Mouse (Mus musculus) embryonic facial prominence, embryonic 12.5 days (tissue): Measurements from ENCODE around the gene Dscam. TPM values are rescaled to one million over a fixed set of nuclear protein-coding genes. Genes with fewer than 3 reads are reported as not detected.

Experiments used
- ATAC-seq: fragments of 200-750 bp; cut with Nextera tagmentation; 2 replicates; pipeline ENCODE4 v1.8.0; 2017; ENCODE audit not compliant: insufficient number of reproducible peaks, insufficient read depth, low FRiP score, low TSS enrichment
- H3K27ac ChIP-seq: fragments of 300-500 bp; sonication (generic); 2 replicates; pipeline ENCODE4 v1.5.1; 2016; ENCODE audit warnings: mild to moderate bottlenecking
- H3K27me3 ChIP-seq: fragments of 300-500 bp; sonication (generic); 2 replicates; pipeline ENCODE4 v1.6.1; 2016; ENCODE audit warnings: mild to moderate bottlenecking, moderate library complexity
- H3K36me3 ChIP-seq: fragments of 300-500 bp; sonication (generic); 2 replicates; pipeline ENCODE4 v1.6.1; 2016; ENCODE audit warnings: mild to moderate bottlenecking
- H3K4me1 ChIP-seq: fragments of 300-500 bp; sonication (generic); 2 replicates; pipeline ENCODE4 v1.6.1; 2016
- H3K4me2 ChIP-seq: fragments of 300-500 bp; sonication (generic); replicated peaks from 2 replicates; pipeline ENCODE4 v1.6.1; 2016; ENCODE audit warnings: mild to moderate bottlenecking, moderate library complexity
- H3K4me3 ChIP-seq: fragments of 300-500 bp; sonication (generic); 2 replicates; pipeline ENCODE4 v1.5.1; 2016; ENCODE audit warnings: mild to moderate bottlenecking
- H3K9ac ChIP-seq: fragments of 300-500 bp; sonication (generic); 2 replicates; pipeline ENCODE4 v1.6.1; 2016; ENCODE audit warnings: mild to moderate bottlenecking, moderate library complexity
- H3K9me3 ChIP-seq: fragments of 300-500 bp; sonication (generic); 2 replicates; pipeline ENCODE4 v1.6.1; 2016; ENCODE audit warnings: mild to moderate bottlenecking, moderate library complexity
- WGBS: fragments of 180-500 bp; shearing (Covaris S2); methylation state at CpG from one replicate; pipeline ENCODE4 v1.1.7; 2016; 5-methylcytosine and 5-hydroxymethylcytosine counted together
- polyA plus RNA-seq: library from polyadenylated mRNA; unstranded; fragments of >200 nt; fragmentation: Nextera tagmentation; extraction: Ambion mirVana; gene quantifications from 2 replicates; pipeline ENCODE4 v1.2.1, GENCODE M21; 2016

Dscam gene
- polyA plus RNA-seq, 1 experiment from 2014 or later = 0.42 TPM

DNA sequence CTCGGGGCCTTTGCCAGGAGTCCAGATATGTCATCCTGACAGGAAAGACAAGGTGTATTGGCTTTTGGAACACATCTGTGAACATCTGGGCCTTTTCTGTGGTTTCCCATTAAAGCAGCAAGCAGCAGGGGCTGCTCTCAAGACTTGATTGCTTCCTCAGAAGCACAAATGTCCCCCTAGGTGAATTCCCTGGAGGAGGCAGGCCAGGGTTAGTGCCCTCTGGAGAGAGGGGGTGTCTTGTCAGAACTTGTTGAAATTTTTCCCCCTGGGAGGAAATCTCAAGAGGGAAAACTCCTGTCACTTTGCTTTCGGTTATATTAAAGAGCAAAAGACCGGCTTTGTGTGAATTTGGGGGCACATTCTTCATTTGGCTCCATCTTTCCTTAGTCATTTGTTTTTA lies 1.9 kb downstream of the Dscam start:
- H3K4me2 ChIP-seq = no peak overlapping the region
- no peak for ATAC-seq
- H3K9ac ChIP-seq = no peak overlapping the region
- H3K27me3 ChIP-seq = peaks cover 73% of the 10 kb centered on the region
- no peaks in the 10 kb centered on the region for H3K36me3 ChIP-seq
- peaks cover 8% of the 10 kb centered on the region for H3K4me1 ChIP-seq
- H3K27ac ChIP-seq = no peak overlapping the region
- no peaks in the 10 kb centered on the region for H3K9me3 ChIP-seq
- H3K4me3 ChIP-seq = no peak overlapping the region
- WGBS = 43% methylated on average over 3 of the region's 3 CpGs

DNA sequence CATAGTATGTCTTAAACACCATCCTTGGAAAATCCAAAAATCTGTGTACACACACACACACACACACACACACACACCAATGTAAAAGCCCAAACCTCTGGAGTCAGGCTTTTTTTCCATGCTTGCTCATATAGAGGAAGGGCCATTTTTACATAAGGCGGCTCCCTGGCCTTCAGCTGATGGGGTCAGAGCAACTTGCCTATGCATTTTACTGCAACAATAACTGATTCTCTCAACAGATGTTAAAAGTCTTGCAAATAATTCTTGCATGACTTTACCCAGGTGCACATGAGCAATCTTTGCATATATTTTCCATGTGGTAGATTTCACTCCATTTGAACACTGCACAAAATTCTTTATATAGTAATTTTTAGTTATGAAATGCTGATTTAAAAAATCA lies 2.5 kb downstream of the Dscam start:
- no peaks in the 10 kb centered on the region for H3K9me3 ChIP-seq
- no peak overlapping the region for H3K9ac ChIP-seq
- no peak for ATAC-seq
- 80% methylated on average over 1 of the region's 1 CpGs for WGBS
- H3K4me3 ChIP-seq = no peak overlapping the region
- H3K4me2 ChIP-seq = no peak overlapping the region
- no peaks in the 10 kb centered on the region for H3K36me3 ChIP-seq
- peaks cover 67% of the 10 kb centered on the region for H3K27me3 ChIP-seq
- peaks cover 8% of the 10 kb centered on the region for H3K4me1 ChIP-seq
- H3K27ac ChIP-seq = no peak overlapping the region

DNA sequence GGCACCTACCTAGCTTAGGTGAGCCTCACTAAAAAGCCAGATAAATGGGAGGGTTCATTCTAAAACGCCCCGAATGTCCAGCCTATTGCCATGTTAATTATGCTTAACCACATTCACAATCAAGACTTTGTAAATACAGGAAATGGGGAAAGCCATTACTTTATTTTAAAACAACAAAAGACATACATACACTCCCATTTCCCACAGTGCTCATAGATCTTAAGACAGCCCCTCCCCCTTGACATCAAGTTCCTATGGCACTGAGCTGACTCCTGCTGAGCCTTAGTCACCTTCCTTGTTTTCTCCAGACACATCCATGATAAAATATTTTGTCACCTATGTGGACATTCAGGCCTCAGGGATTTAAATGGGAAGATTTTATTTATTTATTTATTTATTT lies 4.4 kb downstream of the Dscam start:
- no peak overlapping the region; the same call in 1 of the 2 replicates for H3K4me2 ChIP-seq

DNA sequence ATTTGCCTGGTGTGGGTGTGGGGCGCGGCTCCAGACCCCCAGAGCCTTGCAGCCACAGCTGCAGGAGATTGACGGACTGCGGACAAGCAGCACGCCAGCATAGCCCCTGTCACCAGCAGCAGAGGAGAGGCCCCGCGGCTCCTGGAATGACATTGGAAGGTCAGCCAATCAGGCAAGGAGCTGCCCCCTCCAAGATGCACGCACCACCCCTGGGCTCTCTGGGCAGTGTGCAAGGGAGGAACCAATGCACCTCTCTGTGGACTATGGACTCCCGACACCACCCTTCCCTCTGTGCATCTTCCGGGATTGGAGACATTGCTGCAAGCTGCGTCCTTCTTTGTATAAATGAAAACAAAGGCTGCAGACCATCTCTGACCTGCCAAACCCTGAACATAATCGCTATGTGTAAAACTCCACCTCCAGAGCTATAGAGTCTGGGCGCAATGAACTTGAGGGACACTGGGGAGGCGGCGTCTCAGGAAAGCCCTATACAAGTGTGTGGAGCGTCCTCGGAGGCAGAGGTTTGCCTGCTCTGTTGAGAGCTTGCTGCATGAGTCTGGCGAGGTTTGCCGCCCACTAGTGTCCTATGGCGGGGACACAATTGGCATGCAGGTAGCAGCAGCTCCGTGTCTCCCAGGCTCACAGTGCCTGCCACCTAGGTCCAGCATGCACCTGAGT lies 5.0 kb downstream of the Dscam start:
- peaks cover 8% of the 10 kb centered on the region for H3K4me1 ChIP-seq
- H3K4me2 ChIP-seq = peak overlapping the region; percentile 68
- WGBS = 4% methylated on average over 21 of the region's 21 CpGs
- H3K27ac ChIP-seq = no peak overlapping the region
- H3K4me3 ChIP-seq = peak overlapping the region; percentile 32
- H3K36me3 ChIP-seq = no peaks in the 10 kb centered on the region
- no peak overlapping the region for H3K9ac ChIP-seq
- H3K27me3 ChIP-seq = peaks cover 46% of the 10 kb centered on the region
- ATAC-seq = peak; percentile 73; the same call in 1 of the 2 replicates
- H3K9me3 ChIP-seq = no peaks in the 10 kb centered on the region

More for the DNA sequence above, 4.4 kb downstream of the Dscam start:
- Histone ChIP-seq H3K27me3 (peaks cover 52% of the 10 kb centered on the region), H3K36me3 (no peaks in the 10 kb centered on the region), H3K27ac (no peak overlapping the region), H3K9ac (no peak overlapping the region), H3K4me3 (no peak overlapping the region), H3K9me3 (no peaks in the 10 kb centered on the region), H3K4me1 (peaks cover 8% of the 10 kb centered on the region)
- WGBS = 32% methylated on average over 2 of the region's 2 CpGs
- no peak for ATAC-seq

DNA sequence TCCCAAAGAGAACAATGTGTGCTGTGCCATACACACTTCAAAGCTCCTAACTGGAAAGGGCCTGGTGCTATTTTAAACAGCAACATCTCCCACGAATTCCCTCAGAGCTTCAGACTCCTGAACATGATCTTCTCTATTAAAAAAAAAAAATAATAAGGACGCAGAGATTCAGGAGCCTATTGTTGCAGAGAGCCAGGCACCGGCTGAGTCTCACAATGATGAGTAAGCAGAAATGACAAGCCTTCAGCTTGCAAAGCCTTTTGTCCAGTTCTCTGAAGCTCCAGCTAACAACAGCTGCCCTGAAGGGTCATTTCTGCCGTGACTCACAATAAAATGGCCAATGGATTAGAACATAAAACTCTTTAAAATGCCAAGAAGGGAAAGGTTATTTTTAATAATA lies 12.3 kb downstream of the Dscam start:
- Histone ChIP-seq H3K27ac (no peak overlapping the region), H3K9me3 (no peaks in the 10 kb centered on the region), H3K9ac (no peak overlapping the region), H3K27me3 (no peaks in the 10 kb centered on the region), H3K4me1 (no peaks in the 10 kb centered on the region), H3K4me3 (no peak overlapping the region), H3K4me2 (no peak overlapping the region), H3K36me3 (no peaks in the 10 kb centered on the region)
- ATAC-seq = no peak
- 68% methylated on average over 4 of the region's 4 CpGs for WGBS

DNA sequence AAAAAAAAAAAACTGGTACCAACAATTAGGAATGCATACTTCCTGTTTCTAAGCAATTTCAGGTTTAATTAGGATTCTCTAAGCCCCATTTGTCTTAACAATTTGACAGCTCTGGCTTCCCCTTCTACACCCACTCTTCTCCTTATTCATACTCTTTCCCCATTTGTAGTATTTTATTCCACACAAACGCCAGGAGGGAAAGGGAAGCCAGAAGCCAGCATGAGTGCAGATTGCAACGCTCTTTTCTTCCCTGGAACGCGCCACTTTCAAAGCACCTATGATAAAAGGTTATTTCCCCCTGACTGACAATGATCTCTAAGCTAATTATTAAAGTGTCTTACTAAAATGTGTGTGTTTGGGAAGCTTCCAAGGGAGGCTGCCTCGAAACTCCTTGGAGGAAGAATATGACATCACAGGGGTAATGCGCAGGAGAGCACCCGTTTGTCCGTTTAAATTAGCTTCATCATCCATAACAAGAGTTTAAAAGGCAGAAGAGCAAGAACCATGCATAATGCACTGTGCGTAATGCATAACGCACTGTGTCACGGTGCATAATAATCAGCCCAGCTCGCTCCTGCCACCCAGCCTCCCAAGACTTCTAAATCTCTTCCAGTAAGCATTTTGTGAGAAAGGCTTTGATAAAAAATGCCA lies 25.9 kb downstream of the Dscam start:
- no peaks in the 10 kb centered on the region for H3K27me3 ChIP-seq
- no peaks in the 10 kb centered on the region for H3K4me1 ChIP-seq
- no peaks in the 10 kb centered on the region for H3K36me3 ChIP-seq
- 59% methylated on average over 12 of the region's 12 CpGs for WGBS
- H3K4me2 ChIP-seq = no peak overlapping the region
- H3K9ac ChIP-seq = no peak overlapping the region
- no peak for ATAC-seq
- H3K4me3 ChIP-seq = no peak overlapping the region
- H3K9me3 ChIP-seq = no peaks in the 10 kb centered on the region
- no peak overlapping the region for H3K27ac ChIP-seq

DNA sequence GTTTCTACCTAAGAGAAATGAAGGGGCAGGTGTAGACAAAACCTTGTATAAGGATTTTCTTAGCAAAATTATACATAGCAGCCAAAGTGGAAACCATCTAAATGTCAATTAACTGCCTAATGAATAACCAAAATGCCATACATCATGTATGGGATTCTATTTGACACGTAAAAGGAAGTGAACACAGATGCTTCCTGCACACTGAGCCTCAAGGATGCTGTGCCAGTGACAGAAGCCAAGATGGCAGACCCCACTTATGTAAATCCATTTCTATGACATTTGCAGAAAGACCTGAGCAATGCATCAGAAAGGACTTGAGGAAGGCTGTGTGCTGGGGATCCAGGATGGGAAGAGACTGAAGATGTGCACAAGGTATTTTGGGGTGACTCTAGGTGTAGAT lies 28.6 kb downstream of the Dscam start:
- Histone ChIP-seq H3K27ac (no peak overlapping the region), H3K9ac (no peak overlapping the region), H3K4me1 (no peaks in the 10 kb centered on the region), H3K4me2 (no peak overlapping the region), H3K27me3 (no peaks in the 10 kb centered on the region), H3K4me3 (no peak overlapping the region), H3K9me3 (no peaks in the 10 kb centered on the region), H3K36me3 (no peaks in the 10 kb centered on the region)
- no peak for ATAC-seq
- 81% methylated on average over 1 of the region's 1 CpGs for whole genome bisulfite sequencing

DNA sequence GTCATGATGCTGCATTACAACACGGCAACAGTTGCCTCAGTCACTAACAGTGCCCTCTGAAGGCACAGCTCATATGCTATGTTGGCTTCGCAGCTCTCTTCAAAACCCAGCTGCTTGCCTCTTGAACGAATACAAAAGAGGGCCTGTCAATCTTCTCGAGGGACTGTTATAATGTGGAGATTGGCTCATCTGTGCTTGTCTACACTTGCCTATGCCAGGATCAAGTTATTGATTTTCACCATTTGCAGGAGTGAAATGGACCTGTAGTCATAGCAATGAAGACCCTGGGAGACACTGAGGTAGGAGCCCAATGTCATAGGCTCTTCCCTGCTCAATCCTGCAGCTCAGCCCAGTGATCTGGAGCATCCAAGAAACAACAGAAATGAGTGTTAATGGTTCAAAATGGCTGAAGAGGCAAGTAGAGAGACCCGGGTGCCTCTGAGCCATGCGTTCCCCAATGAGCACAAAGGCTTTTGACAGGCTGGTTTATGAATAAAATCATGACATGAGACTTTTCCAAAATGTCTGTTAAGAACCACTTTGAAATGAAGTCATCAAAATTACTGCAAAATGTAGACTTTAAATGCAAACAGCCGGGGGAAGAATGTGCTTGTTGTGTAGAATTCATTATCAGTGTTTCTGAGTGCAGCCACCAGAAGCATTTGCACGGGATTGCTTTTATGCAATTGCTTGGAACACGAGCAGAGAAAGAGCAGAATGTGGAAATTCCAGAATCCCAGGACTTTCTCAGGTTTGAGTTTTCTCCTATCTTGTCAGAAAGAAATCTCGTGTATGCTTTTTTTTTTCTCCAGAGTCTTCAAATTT lies 35.3 kb downstream of the Dscam start:
- Histone ChIP-seq H3K9ac (no peak overlapping the region), H3K4me1 (no peaks in the 10 kb centered on the region), H3K27ac (no peak overlapping the region), H3K9me3 (no peaks in the 10 kb centered on the region), H3K4me2 (no peak overlapping the region), H3K4me3 (no peak overlapping the region), H3K27me3 (no peaks in the 10 kb centered on the region), H3K36me3 (no peaks in the 10 kb centered on the region)
- WGBS = 83% methylated on average over 10 of the region's 10 CpGs
- ATAC-seq = no peak

DNA sequence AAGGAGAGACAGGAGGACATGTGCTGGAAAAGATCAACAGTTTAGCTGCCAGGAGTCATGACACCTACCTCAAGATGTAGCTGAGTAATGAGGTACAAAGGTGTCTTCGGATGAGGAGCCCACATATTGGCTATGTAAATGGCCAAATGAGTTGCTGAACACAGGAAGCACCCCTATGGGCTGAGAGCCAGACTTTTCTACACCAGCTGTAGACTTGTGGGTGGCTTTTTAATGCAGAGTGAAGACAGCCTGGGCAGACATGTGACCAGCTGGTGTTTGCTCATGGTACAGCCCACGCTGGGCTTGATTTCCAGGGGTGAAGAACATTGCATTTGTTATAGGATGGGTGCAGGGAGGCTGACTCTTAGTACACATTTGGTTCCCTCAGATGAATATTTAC lies 43.3 kb downstream of the Dscam start:
- H3K4me1 ChIP-seq = no peaks in the 10 kb centered on the region
- no peak overlapping the region for H3K4me3 ChIP-seq
- no peaks in the 10 kb centered on the region for H3K27me3 ChIP-seq
- no peaks in the 10 kb centered on the region for H3K36me3 ChIP-seq
- no peak overlapping the region for H3K27ac ChIP-seq
- ATAC-seq = no peak
- 71% methylated on average over 2 of the region's 2 CpGs for whole genome bisulfite sequencing
- H3K4me2 ChIP-seq = no peak overlapping the region
- no peak overlapping the region for H3K9ac ChIP-seq
- no peaks in the 10 kb centered on the region for H3K9me3 ChIP-seq

DNA sequence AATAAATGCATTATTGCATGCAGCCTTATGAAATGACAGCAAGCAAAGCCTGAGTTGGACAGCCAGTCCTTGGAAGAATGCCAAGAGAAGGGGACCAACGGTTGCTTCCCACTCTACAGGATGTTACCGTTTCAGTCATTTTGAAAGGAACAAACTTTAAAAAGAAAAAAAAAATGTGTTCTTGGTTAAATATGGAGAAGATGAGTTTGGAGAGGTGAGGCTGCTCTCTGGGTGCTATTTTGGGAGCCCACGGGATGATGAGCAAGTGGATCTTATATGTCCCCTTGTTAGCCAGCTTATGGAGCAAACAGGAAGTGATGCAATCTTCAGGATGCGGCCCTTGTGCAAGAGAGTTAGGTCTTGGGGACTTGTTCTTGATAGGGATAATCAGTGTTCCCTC lies 60.5 kb downstream of the Dscam start:
- 83% methylated on average over 4 of the region's 4 CpGs for WGBS

DNA sequence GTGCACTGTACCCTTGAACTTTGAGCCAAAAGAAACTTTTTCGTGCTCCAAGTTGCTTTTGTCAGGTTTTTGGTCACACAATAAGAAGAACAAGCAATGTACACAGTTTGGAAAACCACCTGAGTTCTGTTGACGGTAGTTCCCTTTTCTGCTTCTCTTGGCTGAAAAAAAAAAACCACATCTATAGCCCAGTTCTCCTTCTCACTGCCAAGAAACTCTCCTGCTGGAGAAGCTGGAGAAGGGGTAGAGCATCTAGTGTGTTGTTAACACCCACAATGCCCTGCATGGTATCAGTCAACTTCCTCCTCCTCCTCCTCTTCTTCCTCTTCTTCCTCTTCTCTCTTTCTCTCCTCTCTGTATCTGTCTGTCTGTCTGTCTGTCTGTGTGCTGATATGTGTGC lies 65.3 kb downstream of the Dscam start:
- no peaks in the 10 kb centered on the region for H3K9me3 ChIP-seq
- 75% methylated on average over 2 of the region's 2 CpGs for WGBS
- H3K9ac ChIP-seq = no peak overlapping the region
- no peak overlapping the region for H3K27ac ChIP-seq
- no peak overlapping the region for H3K4me2 ChIP-seq
- no peaks in the 10 kb centered on the region for H3K4me1 ChIP-seq
- H3K4me3 ChIP-seq = no peak overlapping the region
- H3K27me3 ChIP-seq = no peaks in the 10 kb centered on the region
- H3K36me3 ChIP-seq = no peaks in the 10 kb centered on the region
- no peak for ATAC-seq

More for the DNA sequence above, 60.5 kb downstream of the Dscam start:
- H3K9me3 ChIP-seq = no peaks in the 10 kb centered on the region
- H3K4me2 ChIP-seq = no peak overlapping the region
- no peak overlapping the region for H3K9ac ChIP-seq
- no peaks in the 10 kb centered on the region for H3K4me1 ChIP-seq
- no peaks in the 10 kb centered on the region for H3K36me3 ChIP-seq
- H3K4me3 ChIP-seq = no peak overlapping the region
- no peak for ATAC-seq
- no peaks in the 10 kb centered on the region for H3K27me3 ChIP-seq
- no peak overlapping the region for H3K27ac ChIP-seq

DNA sequence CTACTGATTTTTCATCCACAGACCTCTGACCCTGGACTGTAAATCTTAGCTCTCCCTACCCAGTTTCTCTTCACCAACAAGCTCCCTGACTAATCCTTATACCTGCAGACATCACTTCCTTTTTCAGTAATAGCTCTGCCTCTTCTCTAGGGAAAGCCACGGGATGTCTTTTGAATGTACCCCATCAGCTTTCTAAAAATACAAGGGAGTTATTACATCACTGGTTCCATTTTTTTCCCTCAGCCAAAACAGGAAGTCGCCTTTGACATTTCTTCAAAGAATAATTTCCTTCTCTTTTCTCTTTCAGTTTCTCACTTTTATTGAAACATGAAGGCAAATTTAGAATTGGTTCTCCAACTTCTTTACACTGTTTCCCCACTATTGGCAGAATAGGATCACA lies 67.5 kb downstream of the Dscam start:
- Histone ChIP-seq H3K4me3 (no peak overlapping the region), H3K4me1 (no peaks in the 10 kb centered on the region), H3K9me3 (no peaks in the 10 kb centered on the region), H3K4me2 (no peak overlapping the region), H3K9ac (no peak overlapping the region), H3K27me3 (no peaks in the 10 kb centered on the region), H3K27ac (no peak overlapping the region), H3K36me3 (no peaks in the 10 kb centered on the region)
- no peak for ATAC-seq
- 63% methylated on average over 2 of the region's 2 CpGs for WGBS
